Mouse (Mus musculus) thymus, postnatal 10 days (tissue): Measurements from ENCODE around the gene U2surp.
"Not testable (repeated sequence)": the region's sequence is repeated elsewhere in the genome, so short reads cannot be mapped to it uniquely, and the experiment has no call there.

Source experiments
- DNase-seq, 2 experiments: peaks; one replicate each; pipeline ENCODE4 v3.0.0; 2021; ENCODE audit warnings: low spot score in 2 of 2

The U2surp gene

GRCm38 (mm10) chr9:95469011-95469576, 42.7 kb downstream of the U2surp start:
- DNase-seq, result not testable (repeated sequence)

GRCm38 (mm10) chr9:95464028-95464427, 47.8 kb downstream of the U2surp start:
- DNase-seq, result no peak

GRCm38 (mm10) chr9:95451931-95452330, 59.9 kb downstream of the U2surp start:
- no peak for DNase-seq

GRCm38 (mm10) chr9:95450586-95450985, 61.2 kb downstream of the U2surp start:
- no peak for DNase-seq

- no peak for DNase-seq
Observed at GRCm38 (mm10) chr9:95442321-95442731, 69.5 kb downstream of the U2surp start.

- DNase-seq, result no peak
Observed at GRCm38 (mm10) chr9:95437883-95438282, 73.9 kb downstream of the U2surp start.

- no peak for DNase-seq
Observed at GRCm38 (mm10) chr9:95436294-95436613, 75.5 kb downstream of the U2surp start.

GRCm38 (mm10) chr9:95435506-95436293, 76.1 kb downstream of the U2surp start:
- no peak for DNase-seq

GRCm38 (mm10) chr9:95428277-95428676, 83.5 kb downstream of the U2surp start:
- DNase-seq, result no peak

GRCm38 (mm10) chr9:95413911-95414310, 97.9 kb downstream of the U2surp start:
- DNase-seq, result no peak

GRCm38 (mm10) chr9:95412047-95412446, 99.7 kb downstream of the U2surp start:
- DNase-seq, result no peak

GRCm38 (mm10) chr9:95407586-95408220, 104.1 kb downstream of the U2surp start:
- peak in 1 of 2 experiments; percentile 4 for DNase-seq
